Mouse (Mus musculus) G1E (cell line): ENCODE results near the gene Tctn3. TPM values are rescaled to one million over a fixed set of nuclear protein-coding genes. Genes with fewer than 3 reads are reported as not detected.
"Not testable (repeated sequence)": the region's sequence is repeated elsewhere in the genome, so short reads cannot be mapped to it uniquely, and the experiment has no call there.

Experiments
- ATAC-seq: 2 replicates; pipeline ENCODE4 v1.8.0; 2016; ENCODE audit warnings: mild to moderate bottlenecking; ENCODE audit not compliant: insufficient number of reproducible peaks, poor library complexity, low FRiP score, severe bottlenecking; ENCODE audit errors: extremely low read depth
- DNase-seq: peaks from one replicate; pipeline ENCODE4 v3.0.0; 2012; ENCODE audit warnings: low spot score
- H3K27me3 ChIP-seq: 2 replicates; pipeline ENCODE4 v1.6.1; 2012; ENCODE audit warnings: mild to moderate bottlenecking, low read length, inconsistent platforms; ENCODE audit not compliant: insufficient read depth
- H3K36me3 ChIP-seq: replicated peaks from 2 replicates; pipeline ENCODE3; 2012; ENCODE audit warnings: mild to moderate bottlenecking, inconsistent platforms
- H3K4me1 ChIP-seq: 2 replicates; pipeline ENCODE4 v1.6.1; 2012; ENCODE audit warnings: low read depth, low read length, inconsistent platforms, mixed read lengths; ENCODE audit not compliant: insufficient read depth
- H3K4me3 ChIP-seq: 2 replicates; pipeline ENCODE4 v1.5.1; 2012; ENCODE audit warnings: low read depth, mild to moderate bottlenecking, inconsistent platforms, low read length, moderate library complexity, mixed read lengths
- H3K9me3 ChIP-seq: replicated peaks from 2 replicates; pipeline ENCODE4 v1.6.1; 2012; ENCODE audit warnings: inconsistent platforms
- CTCF ChIP-seq: IDR thresholded peaks from 2 replicates; pipeline ENCODE4 v1.5.1; 2012; ENCODE audit warnings: low read depth, low read length, inconsistent platforms, mixed read lengths
- GATA1 ChIP-seq: IDR thresholded peaks from 2 replicates; pipeline ENCODE4 v1.6.1; 2012; ENCODE audit warnings: borderline replicate concordance, low read length, inconsistent platforms, mixed read lengths
- GATA2 ChIP-seq: IDR thresholded peaks from 2 replicates; pipeline ENCODE4 v1.6.1; 2012; ENCODE audit warnings: low read depth, low read length, inconsistent platforms, borderline replicate concordance
- POLR2AphosphoS5 ChIP-seq: IDR thresholded peaks from 2 replicates; pipeline ENCODE4 v1.6.1; 2012; ENCODE audit warnings: low read depth, low read length, inconsistent platforms; ENCODE audit not compliant: insufficient replicate concordance
- TAL1 ChIP-seq: conservative IDR thresholded peaks from 2 replicates; pipeline ENCODE4 v1.6.1; 2012; ENCODE audit warnings: low read depth, low read length, inconsistent platforms, mixed read lengths
- polyA plus RNA-seq: library from polyadenylated mRNA; stranded (reverse); fragments of >175 nt; gene quantifications from 2 replicates; pipeline ENCODE4 v1.2.3, GENCODE M21; 2012
- total RNA-seq, 2 experiments: library from RNA; stranded (forward) in 1 of 2; stranded (reverse) in 1 of 2; fragments of 200-1000 nt in 1 of 2; fragments of >200 nt in 1 of 2; fragmentation: Nextera tagmentation in 1 of 2; gene quantifications; 2 replicates each; pipeline ENCODE4 v1.2.3; 2014 to 2017

Tctn3 gene
- total and polyA plus RNA-seq, 3 experiments, result 7.3 to 16.4 (median 15.3) TPM

DNA sequence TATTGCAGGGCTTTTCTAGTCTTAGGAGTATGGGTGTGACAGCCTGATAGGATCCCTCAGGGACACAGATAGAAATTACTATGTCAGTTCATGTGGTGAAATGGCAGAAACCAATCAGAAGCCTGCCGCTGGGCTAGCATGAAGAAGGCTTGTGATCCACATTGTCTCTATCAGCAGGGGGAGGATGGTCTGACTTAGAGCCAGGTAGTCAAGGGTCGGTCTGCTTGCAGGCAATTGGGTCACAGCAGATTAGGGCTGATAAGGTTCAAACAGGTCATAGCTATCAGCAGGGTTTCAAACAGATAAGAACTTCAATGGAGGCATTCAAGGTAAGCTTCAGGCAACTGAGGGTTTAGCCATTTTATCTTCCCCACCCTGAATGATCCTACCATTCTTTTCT lies 31.1 kb downstream of the Tctn3 start:
- Histone ChIP-seq H3K36me3 (peaks cover 99% of the 10 kb centered on the region), H3K4me3 (no peak overlapping the region), H3K27me3 (no peaks in the 10 kb centered on the region), H3K9me3 (no peaks in the 10 kb centered on the region), H3K4me1 (peaks cover 43% of the 10 kb centered on the region)
- DNase-seq, result no peak
- ATAC-seq, result no peak
- TF ChIP-seq POLR2AphosphoS5, result no peak
- TF ChIP-seq GATA2, result no peak
- no peak for TF ChIP-seq GATA1
- no peak for TF ChIP-seq CTCF
- no peak for TF ChIP-seq TAL1

DNA sequence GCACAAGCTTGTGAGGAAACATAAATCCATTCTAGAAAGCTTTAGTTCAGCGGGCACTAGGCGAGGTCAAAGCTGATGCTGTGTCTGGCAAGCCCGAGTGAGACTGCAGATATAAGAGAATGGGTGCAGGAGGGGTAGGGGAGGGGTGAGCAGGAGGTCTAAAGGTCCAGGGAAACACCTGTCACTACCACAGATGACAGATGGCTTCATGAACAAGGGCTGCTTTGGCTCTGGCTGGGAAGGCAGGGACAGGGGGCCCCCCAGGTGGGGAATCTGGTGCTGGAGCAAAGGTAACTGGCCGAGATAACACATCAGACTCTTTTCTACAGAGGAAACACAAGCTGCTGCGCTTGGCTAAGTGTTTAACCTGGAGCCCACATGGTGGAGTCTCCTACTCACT lies 36.6 kb downstream of the Tctn3 start:
- peaks cover 21% of the 10 kb centered on the region for H3K4me1 ChIP-seq
- ATAC-seq, result no peak
- no peak for DNase-seq
- H3K36me3 ChIP-seq, result peaks cover 100% of the 10 kb centered on the region
- no peak overlapping the region for H3K4me3 ChIP-seq
- H3K9me3 ChIP-seq, result peaks cover 5% of the 10 kb centered on the region
- no peak for TF ChIP-seq GATA1
- H3K27me3 ChIP-seq, result no peaks in the 10 kb centered on the region

DNA sequence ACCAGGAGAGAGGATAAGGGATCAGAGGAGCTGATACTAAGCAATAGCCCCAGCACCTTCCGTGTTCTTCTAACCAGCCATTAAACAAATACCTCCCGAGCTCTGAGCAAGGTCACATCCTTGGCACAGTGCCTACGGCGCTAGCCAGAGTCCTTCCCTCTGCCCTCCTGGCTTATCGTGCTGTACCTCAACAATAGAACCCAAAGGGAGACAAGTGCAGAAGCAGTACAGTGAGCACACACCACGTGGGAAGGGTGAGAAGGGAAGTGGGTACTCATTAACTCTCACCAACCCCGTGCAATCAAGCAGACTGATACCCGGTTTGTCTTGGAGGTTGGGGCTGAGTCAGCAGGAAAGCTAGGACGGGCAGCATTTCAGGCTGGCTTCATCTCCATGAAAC lies 41.3 kb downstream of the Tctn3 start:
- Histone ChIP-seq H3K9me3 (peaks cover 14% of the 10 kb centered on the region), H3K27me3 (no peaks in the 10 kb centered on the region), H3K4me3 (no peak overlapping the region), H3K36me3 (peaks cover 100% of the 10 kb centered on the region), H3K4me1 (peaks cover 7% of the 10 kb centered on the region)
- TF ChIP-seq POLR2AphosphoS5, result no peak
- TF ChIP-seq TAL1, result no peak
- TF ChIP-seq GATA2, result no peak
- no peak for TF ChIP-seq GATA1
- no peak for TF ChIP-seq CTCF
- no peak for ATAC-seq
- DNase-seq, result no peak

DNA sequence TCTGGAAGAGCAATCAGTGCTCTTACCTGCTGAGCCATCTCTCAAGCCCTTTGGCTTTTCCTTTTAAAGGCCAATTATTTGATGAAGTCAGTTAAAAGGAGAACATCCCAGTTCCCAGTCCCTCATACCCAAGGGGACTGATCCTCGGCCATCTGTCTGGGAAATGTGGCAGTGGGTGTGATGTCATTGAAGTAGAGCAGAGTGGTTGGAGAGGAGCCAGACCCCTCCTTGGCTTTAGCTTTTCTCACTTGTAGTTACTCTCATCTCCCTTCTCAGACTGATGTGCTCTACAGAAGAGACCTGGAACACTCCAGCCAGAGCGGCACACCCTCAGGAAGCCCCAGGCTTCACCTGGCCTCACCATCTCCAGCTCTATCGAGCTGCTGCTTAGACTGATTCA lies 44.4 kb downstream of the Tctn3 start:
- H3K27me3 ChIP-seq, result no peaks in the 10 kb centered on the region
- H3K4me3 ChIP-seq, result no peak overlapping the region
- ATAC-seq (no peak), DNase-seq (no peak)
- H3K4me1 ChIP-seq, result no peaks in the 10 kb centered on the region
- H3K36me3 ChIP-seq, result peaks cover 99% of the 10 kb centered on the region
- TF ChIP-seq GATA2 (no peak), POLR2AphosphoS5 (no peak), GATA1 (no peak), TAL1 (no peak), CTCF (no peak)
- peaks cover 14% of the 10 kb centered on the region for H3K9me3 ChIP-seq

DNA sequence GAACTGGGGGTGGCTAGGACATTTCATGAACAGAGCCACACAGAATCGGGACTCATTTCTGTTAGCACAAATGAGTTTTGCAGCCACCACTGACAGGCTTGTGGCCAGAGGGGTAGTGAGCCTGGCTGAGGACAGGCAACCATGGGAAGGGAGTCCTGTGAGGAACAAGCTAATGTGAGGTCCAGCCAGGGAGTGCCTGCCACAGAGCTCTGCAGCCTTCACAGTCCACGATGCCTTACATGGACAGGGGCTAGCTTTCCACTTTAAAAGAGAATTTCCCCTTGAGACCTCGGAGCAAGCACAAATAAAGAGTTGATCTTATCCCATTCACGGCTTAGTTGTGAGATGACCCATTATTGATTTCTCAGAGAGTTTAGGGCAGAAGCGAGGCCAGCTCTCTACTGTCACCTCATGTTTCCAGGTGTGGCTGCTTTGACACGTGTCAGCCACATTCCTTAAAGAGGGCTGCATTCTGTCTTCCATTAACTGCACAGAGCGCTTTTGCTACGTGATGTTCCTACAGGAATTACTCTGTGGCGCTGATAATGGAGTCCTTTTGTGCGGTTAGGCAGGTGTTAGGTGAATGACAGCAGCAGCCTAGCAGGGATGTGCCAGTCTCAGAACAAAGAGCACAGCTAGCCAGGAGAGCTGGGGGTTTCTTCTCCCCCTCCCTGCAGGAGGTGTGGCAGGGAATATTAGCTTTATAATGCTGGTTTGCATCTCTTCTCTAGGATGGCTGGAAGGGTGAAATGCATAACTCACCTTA lies 48.0 kb downstream of the Tctn3 start:
- H3K9me3 ChIP-seq, result no peaks in the 10 kb centered on the region
- H3K27me3 ChIP-seq, result no peaks in the 10 kb centered on the region
- TF ChIP-seq CTCF, result no peak
- TF ChIP-seq TAL1, result no peak
- no peak for TF ChIP-seq GATA2
- TF ChIP-seq GATA1, result no peak
- no peak for TF ChIP-seq POLR2AphosphoS5
- DNase-seq (no peak), ATAC-seq (no peak)
- H3K4me3 ChIP-seq, result no peak overlapping the region
- no peaks in the 10 kb centered on the region for H3K4me1 ChIP-seq
- H3K36me3 ChIP-seq, result peaks cover 74% of the 10 kb centered on the region

DNA sequence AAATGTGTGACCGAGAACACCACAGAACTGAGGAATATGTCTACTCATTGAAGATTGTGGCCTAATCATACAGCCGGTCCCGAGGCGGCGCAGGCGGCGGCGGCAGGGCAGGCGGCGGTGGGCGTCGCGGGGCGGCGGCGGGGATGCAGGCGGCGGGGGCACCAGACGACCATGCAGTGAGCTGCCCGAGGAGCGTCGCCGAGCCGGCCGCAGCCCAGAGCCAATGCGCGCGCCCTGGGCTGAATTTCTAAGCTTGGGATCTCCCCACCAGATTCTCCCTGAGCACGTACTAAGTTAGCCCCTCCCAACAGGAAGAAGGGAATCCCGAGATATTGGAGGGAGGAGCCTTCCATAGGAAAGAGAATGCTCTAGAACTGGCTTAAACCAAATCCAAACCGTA lies 50.5 kb downstream of the Tctn3 start:
- H3K36me3 ChIP-seq, result peaks cover 69% of the 10 kb centered on the region
- ATAC-seq, DNase-seq, H3K4me3 ChIP-seq, H3K27me3 ChIP-seq, H3K4me1 ChIP-seq, H3K9me3 ChIP-seq: not testable (repeated sequence)

DNA sequence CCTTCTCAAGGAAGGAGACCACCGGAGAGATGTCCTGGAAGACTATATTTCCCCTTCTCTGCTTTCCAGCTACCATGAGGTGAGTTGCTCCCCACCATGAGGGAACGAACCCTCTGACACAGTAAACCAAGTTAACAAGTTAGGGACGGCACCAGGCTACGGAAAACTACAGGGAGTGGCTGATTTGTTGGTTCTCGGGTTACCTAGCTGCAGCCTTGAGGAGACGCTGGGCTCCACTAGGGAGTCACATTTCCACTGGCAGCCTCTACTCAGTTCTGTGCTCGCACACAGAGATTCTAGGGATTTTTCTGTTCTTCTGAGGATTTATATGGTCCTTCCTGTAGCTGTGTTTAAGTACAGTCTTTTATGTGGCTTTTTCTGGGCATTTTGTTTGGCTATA lies 56.0 kb downstream of the Tctn3 start:
- H3K4me1 ChIP-seq, result peaks cover 25% of the 10 kb centered on the region
- H3K4me3 ChIP-seq, result no peak overlapping the region
- H3K36me3 ChIP-seq, result peaks cover 75% of the 10 kb centered on the region
- DNase-seq (no peak), ATAC-seq (no peak)
- peaks cover 3% of the 10 kb centered on the region; the same call in 1 of the 2 replicates for H3K9me3 ChIP-seq
- H3K27me3 ChIP-seq, result no peaks in the 10 kb centered on the region
- no peak for TF ChIP-seq GATA2
- no peak for TF ChIP-seq CTCF
- TF ChIP-seq POLR2AphosphoS5, result no peak
- no peak for TF ChIP-seq GATA1
- TF ChIP-seq TAL1, result no peak
